Mouse (Mus musculus) kidney, adult 2 months (tissue): Measurements from ENCODE around the gene Rrn3.

Source experiments
- CTCF ChIP-seq: fragments of 200-500 bp; conservative IDR thresholded peaks from 2 replicates; pipeline ENCODE4 v1.5.1; 2011; ENCODE audit warnings: low read depth, mild to moderate bottlenecking, control low read depth, low read length, moderate library complexity, mixed read lengths; ENCODE audit not compliant: insufficient read depth, insufficient read length
- POLR2A ChIP-seq: fragments of 200-500 bp; IDR thresholded peaks from one replicate; pipeline ENCODE4 v1.6.1; 2011; ENCODE audit warnings: low read depth, low read length, control low read depth

DNA sequence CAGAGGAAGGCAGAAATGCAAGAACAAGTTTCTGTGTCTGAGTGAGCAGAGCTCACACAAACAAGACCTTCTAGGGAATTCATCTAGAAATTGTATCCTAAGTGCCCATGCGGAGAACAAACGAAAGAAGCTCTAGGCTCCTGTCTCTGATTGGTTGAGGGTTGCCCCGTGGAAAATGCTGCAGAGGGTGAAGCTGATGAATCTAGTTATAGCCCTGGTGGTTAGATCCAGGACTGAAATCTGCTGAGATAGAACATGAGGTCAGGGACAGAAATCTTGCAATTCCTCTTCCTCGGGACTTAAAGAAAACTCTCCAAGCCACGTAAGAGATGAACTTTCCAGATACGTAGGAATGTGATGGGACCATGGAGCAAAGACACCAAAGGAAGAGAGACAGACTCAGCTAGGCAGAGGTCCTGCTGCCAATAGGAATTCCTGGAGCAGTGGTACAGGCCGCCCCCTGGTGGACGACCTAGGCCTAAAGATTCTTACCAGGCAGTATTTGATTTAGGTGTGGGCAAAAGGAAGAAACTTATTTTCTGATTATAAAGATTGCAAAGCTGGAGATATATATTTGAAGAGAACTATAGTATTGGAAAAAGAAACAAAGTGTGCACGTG lies 46.9 kb upstream of the Rrn3 start:
- TF ChIP-seq CTCF (peak; percentile 88), POLR2A (no peak)
